Mouse (Mus musculus): Measurements from ENCODE around the gene Atp6v1g1.

Atp6v1g1 gene

DNA sequence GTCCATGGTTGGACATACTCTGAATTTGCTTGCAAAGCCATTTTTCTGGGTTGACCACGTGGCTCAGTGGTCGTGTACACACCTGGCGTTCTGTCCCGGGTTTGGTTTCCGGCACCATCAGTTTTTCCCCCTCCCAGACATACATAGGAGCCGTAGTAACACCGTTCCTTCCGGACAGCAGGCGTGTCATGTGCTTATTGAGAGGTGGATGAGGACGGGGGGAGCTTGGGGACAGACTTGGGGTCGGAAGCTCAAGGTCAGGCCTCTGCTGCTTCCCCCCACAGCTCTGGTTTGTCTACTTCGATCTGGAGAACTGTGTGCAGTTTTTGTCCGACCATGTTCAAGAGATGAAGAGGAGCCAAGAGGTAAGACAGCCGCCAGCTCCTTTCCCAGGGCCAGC is 35.1 kb downstream of the Atp6v1g1 start:
- DNase-seq (ENCODE audit: low spot score in 2 of 2): no peak

GRCm38 (mm10) chr4:63580078-63580477 is 35.5 kb downstream of the Atp6v1g1 start:
- DNase-seq (ENCODE audit: low spot score in 2 of 2): no peak

- DNase-seq (ENCODE audit: low spot score in 2 of 2): no peak
Measured at GRCm38 (mm10) chr4:63582580-63582979, 38.0 kb downstream of the Atp6v1g1 start.

GRCm38 (mm10) chr4:63585216-63585615 is 40.6 kb downstream of the Atp6v1g1 start:
- DNase-seq (ENCODE audit: low spot score in 2 of 2): no peak

- DNase-seq (ENCODE audit: low spot score in 2 of 2): no peak
Measured at GRCm38 (mm10) chr4:63586240-63586639, 41.7 kb downstream of the Atp6v1g1 start.

DNA sequence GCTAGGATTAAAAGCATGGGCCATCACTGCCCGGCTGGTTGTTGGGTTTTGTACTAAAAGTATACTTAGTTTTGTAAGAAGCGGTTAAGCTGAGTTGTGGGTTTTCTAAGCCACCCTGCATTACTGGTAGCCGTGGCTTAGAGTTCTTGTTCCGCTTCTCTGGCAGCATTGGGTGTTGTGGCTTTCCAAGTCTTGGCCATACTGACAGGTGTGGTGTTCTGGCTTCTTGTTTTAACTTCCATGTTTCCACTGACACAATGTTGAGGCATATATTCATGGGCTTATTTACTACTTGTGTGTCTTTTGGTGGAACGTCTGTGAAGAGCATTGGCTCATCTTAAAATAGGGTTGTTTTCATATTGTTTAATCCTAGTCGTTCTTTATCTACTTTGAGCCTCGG is 45.4 kb downstream of the Atp6v1g1 start:
- DNase-seq (ENCODE audit: low spot score in 2 of 2): no peak

- DNase-seq (ENCODE audit: low spot score in 2 of 2): no peak
Measured at GRCm38 (mm10) chr4:63590538-63590937, 46.0 kb downstream of the Atp6v1g1 start.

DNA sequence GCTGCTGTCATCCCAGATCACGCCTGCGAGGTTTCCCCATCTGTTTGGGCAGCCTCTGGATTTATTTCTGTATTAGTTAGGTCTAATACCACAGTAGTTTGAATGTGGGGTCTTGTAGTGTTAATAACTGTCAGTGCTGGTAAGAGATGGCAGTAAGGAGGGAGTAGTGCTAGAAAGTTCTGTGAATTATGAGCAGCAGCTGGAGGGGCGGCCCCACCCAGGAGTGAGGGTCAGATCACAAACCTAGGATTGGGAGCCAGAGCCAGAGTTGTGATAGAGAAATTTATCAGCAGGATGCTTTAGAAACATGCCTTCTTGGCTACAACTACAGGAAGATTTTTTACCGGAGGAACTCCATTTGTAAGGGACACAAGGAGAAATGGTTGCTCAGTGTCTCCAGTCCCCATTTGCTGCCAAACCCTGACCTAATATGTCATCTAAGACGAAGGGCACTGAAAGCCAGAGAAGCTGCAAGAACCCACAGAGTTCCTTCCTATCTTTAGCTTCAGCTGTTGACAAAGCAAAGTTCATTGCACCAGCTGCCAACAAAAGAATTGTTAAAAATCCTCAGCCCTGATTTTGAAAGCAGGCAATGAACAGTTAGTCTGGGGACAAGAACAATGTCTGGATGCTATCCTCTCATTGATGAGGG is 50.0 kb downstream of the Atp6v1g1 start:
- DNase-seq (ENCODE audit: low spot score in 2 of 2): no peak

DNA sequence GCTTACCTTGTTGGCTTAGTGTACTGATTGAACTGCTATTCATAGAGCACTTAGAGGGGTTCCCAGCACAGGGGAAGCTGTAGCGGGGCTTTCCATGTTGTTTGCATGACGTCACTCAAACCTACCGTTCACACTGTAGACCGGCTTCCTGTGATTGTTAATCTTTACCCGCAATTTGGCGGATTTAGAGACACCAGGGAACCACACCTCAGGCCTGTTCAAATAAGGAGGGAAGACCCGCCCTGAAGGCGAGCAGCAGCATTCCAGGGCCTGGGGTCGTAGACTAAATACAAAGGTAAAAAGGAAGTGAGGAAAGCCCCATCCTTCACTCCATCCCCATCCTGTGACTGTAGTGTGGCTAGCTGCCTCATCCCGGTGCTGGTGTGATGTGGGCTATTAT is 50.7 kb downstream of the Atp6v1g1 start:
- DNase-seq (ENCODE audit: low spot score in 2 of 2): no peak

DNA sequence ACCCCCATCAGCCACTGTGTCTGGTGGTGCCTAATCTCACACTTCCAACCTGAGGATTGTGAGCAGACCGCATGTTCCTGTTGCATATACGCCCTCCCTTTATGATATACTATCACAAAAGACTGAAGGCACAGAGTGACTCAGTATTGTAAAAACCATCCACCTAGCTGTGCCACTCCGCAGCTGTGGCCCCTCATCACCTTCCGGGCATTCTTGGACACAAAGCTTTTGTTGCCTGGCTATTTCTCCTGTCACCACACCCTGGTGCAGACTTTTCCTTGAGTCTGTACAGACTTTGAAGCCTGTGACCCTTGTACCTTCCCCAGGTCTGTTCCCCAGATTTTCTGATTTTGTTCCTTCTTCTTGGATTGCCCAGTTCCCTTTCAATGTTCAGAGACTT is 51.4 kb downstream of the Atp6v1g1 start:
- DNase-seq (ENCODE audit: low spot score in 2 of 2): no peak

Measured in frontal cortex, postnatal 36 days (tissue).